Mouse (Mus musculus) MEL (cell line): ENCODE results near the gene Pcmt1. TPM values are rescaled to one million over a fixed set of nuclear protein-coding genes. Genes with fewer than 3 reads are reported as not detected.

Source experiments
- DNase-seq: peaks from one replicate; pipeline ENCODE4 v3.0.0; 2011; ENCODE audit warnings: low read depth, low spot score
- H3K27ac ChIP-seq: 2 replicates; pipeline ENCODE4 v1.5.1; 2012; ENCODE audit warnings: low read depth, mild to moderate bottlenecking, control low read depth, low read length, moderate library complexity; ENCODE audit not compliant: control insufficient read depth
- H3K27me3 ChIP-seq, 2 experiments: fragments of 150-350 bp in 1 of 2; sonication (generic) in 1 of 2; 2 replicates each; pipeline ENCODE4 v1.6.1; 2012; ENCODE audit warnings: low read length in 2 of 2, mild to moderate bottlenecking in 2 of 2, improper control_type of control experiment in 1 of 2, moderate library complexity in 1 of 2; ENCODE audit not compliant: insufficient read depth in 2 of 2, control insufficient read depth in 1 of 2
- H3K36me3 ChIP-seq, 2 experiments: 2 replicates each; pipeline ENCODE4 v1.6.1; 2012 to 2014; ENCODE audit warnings: low read length in 2 of 2, improper control_type of control experiment in 1 of 2, inconsistent platforms in 1 of 2, mild to moderate bottlenecking in 1 of 2; ENCODE audit not compliant: insufficient read depth in 2 of 2, control insufficient read depth in 1 of 2
- H3K4me1 ChIP-seq, 2 experiments: fragments of 150-350 bp in 1 of 2; sonication (generic) in 1 of 2; 2 replicates each; pipeline ENCODE4 v1.6.1; 2012; ENCODE audit warnings: low read length in 2 of 2, improper control_type of control experiment in 1 of 2, mild to moderate bottlenecking in 1 of 2; ENCODE audit not compliant: insufficient read depth in 2 of 2, control insufficient read depth in 1 of 2
- H3K4me3 ChIP-seq, 2 experiments: fragments of 150-350 bp in 1 of 2; sonication (generic) in 1 of 2; 2 replicates each; pipeline ENCODE4 v1.5.1; 2012; ENCODE audit warnings: low read depth in 2 of 2, low read length in 2 of 2, mild to moderate bottlenecking in 2 of 2, moderate library complexity in 2 of 2, control low read depth in 1 of 2, improper control_type of control experiment in 1 of 2; ENCODE audit not compliant: control insufficient read depth in 1 of 2, insufficient read depth in 1 of 2
- H3K79me2 ChIP-seq: 2 replicates; pipeline ENCODE4 v1.6.1; 2012; ENCODE audit warnings: mild to moderate bottlenecking, low read length, moderate library complexity; ENCODE audit not compliant: control insufficient read depth, poor library complexity, insufficient read depth
- H3K9ac ChIP-seq: 2 replicates; pipeline ENCODE4 v1.6.1; 2012; ENCODE audit warnings: low read depth, mild to moderate bottlenecking, control low read depth, low read length, moderate library complexity; ENCODE audit not compliant: control insufficient read depth, poor library complexity, severe bottlenecking
- H3K9me3 ChIP-seq: fragments of 150-350 bp; sonication (generic); replicated peaks from 2 replicates; pipeline ENCODE4 v1.6.1; 2012; ENCODE audit warnings: mild to moderate bottlenecking, low read length, improper control_type of control experiment, moderate library complexity; ENCODE audit not compliant: insufficient read depth
- BHLHE40 ChIP-seq: IDR thresholded peaks from 2 replicates; pipeline ENCODE4 v1.6.1; 2012; ENCODE audit warnings: low read depth, mild to moderate bottlenecking, inconsistent platforms, low read length, improper control_type of control experiment, borderline replicate concordance
- CTCF ChIP-seq, 3 experiments: IDR thresholded peaks in 2 of 3; conservative IDR thresholded peaks in 1 of 3; 2 replicates each; pipeline ENCODE4 v1.5.1; 2011 to 2012; ENCODE audit warnings: low read length in 3 of 3, low read depth in 2 of 3, mild to moderate bottlenecking in 2 of 3, improper control_type of control experiment in 1 of 3, inconsistent platforms in 1 of 3, mixed read lengths in 1 of 3, moderate library complexity in 1 of 3; ENCODE audit not compliant: control insufficient read depth in 1 of 3, insufficient read depth in 1 of 3, poor library complexity in 1 of 3, severe bottlenecking in 1 of 3
- ETS1 ChIP-seq: IDR thresholded peaks from 2 replicates; pipeline ENCODE4 v1.6.1; 2012; ENCODE audit warnings: low read depth, mild to moderate bottlenecking, inconsistent platforms, low read length, improper control_type of control experiment, moderate library complexity
- GABPA ChIP-seq: IDR thresholded peaks from 2 replicates; pipeline ENCODE4 v1.6.1; 2012; ENCODE audit warnings: low read depth, mild to moderate bottlenecking, inconsistent platforms, low read length, improper control_type of control experiment, moderate library complexity
- HCFC1 ChIP-seq: IDR thresholded peaks from 2 replicates; pipeline ENCODE4 v1.6.1; 2012; ENCODE audit warnings: low read depth, mild to moderate bottlenecking, inconsistent platforms, low read length, improper control_type of control experiment, moderate library complexity
- MAFK ChIP-seq: IDR thresholded peaks from 2 replicates; pipeline ENCODE4 v1.6.1; 2011; ENCODE audit warnings: low read depth, mild to moderate bottlenecking, low read length, improper control_type of control experiment, borderline replicate concordance
- MAX ChIP-seq: IDR thresholded peaks from 2 replicates; pipeline ENCODE4 v1.6.1; 2011; ENCODE audit warnings: low read length, improper control_type of control experiment
- MAZ ChIP-seq: IDR thresholded peaks from 2 replicates; pipeline ENCODE4 v1.6.1; 2012; ENCODE audit warnings: low read depth, mild to moderate bottlenecking, inconsistent platforms, low read length, improper control_type of control experiment
- MEF2A ChIP-seq: IDR thresholded peaks from 2 replicates; pipeline ENCODE4 v1.6.1; 2014; ENCODE audit warnings: low read depth, mild to moderate bottlenecking, inconsistent platforms, low read length, improper control_type of control experiment; ENCODE audit not compliant: poor library complexity, insufficient replicate concordance, severe bottlenecking; ENCODE audit errors: extremely low read depth
- MXI1 ChIP-seq: IDR thresholded peaks from 2 replicates; pipeline ENCODE4 v1.6.1; 2011; ENCODE audit warnings: mild to moderate bottlenecking, low read depth, low read length, improper control_type of control experiment
- MYB ChIP-seq: IDR thresholded peaks from 2 replicates; pipeline ENCODE4 v1.6.1; 2011; ENCODE audit warnings: mild to moderate bottlenecking, low read depth, low read length, improper control_type of control experiment
- NELFE ChIP-seq: IDR thresholded peaks from 2 replicates; pipeline ENCODE4 v1.6.1; 2011; ENCODE audit warnings: low read depth, low read length, improper control_type of control experiment
- POLR2A ChIP-seq, 2 experiments: IDR thresholded peaks; 2 replicates each; pipeline ENCODE4 v1.6.1; 2011 to 2012; ENCODE audit warnings: low read length in 2 of 2, mild to moderate bottlenecking in 2 of 2, control low read depth in 1 of 2, improper control_type of control experiment in 1 of 2, low read depth in 1 of 2, moderate library complexity in 1 of 2; ENCODE audit not compliant: control insufficient read depth in 1 of 2, insufficient read depth in 1 of 2, poor library complexity in 1 of 2
- POLR2AphosphoS5 ChIP-seq: IDR thresholded peaks from 2 replicates; pipeline ENCODE4 v1.6.1; 2012; ENCODE audit warnings: low read depth, borderline replicate concordance, mild to moderate bottlenecking, inconsistent platforms, low read length, moderate library complexity, mixed read lengths
- RAD21 ChIP-seq: IDR thresholded peaks from 2 replicates; pipeline ENCODE4 v1.6.1; 2011; ENCODE audit warnings: mild to moderate bottlenecking, low read depth, low read length, improper control_type of control experiment
- RCOR1 ChIP-seq: IDR thresholded peaks from 2 replicates; pipeline ENCODE4 v1.6.1; 2012; ENCODE audit warnings: low read depth, mild to moderate bottlenecking, inconsistent platforms, low read length, improper control_type of control experiment
- SIN3A ChIP-seq: IDR thresholded peaks from 2 replicates; pipeline ENCODE4 v1.6.1; 2012; ENCODE audit warnings: low read length, improper control_type of control experiment, inconsistent platforms
- TBP ChIP-seq: IDR thresholded peaks from 2 replicates; pipeline ENCODE4 v1.8.0; 2011; ENCODE audit warnings: low read depth, low read length, improper control_type of control experiment
- TCF12 ChIP-seq: IDR thresholded peaks from 2 replicates; pipeline ENCODE4 v1.6.1; 2014; ENCODE audit warnings: low read depth, mild to moderate bottlenecking, inconsistent platforms, low read length, improper control_type of control experiment, moderate library complexity
- UBTF ChIP-seq: IDR thresholded peaks from 2 replicates; pipeline ENCODE4 v1.6.1; 2012; ENCODE audit warnings: low read depth, mild to moderate bottlenecking, inconsistent platforms, low read length, improper control_type of control experiment, moderate library complexity, borderline replicate concordance; ENCODE audit not compliant: insufficient read depth
- USF2 ChIP-seq, 2 experiments: IDR thresholded peaks; 2 replicates each; pipeline ENCODE4 v1.6.1; 2011 to 2012; ENCODE audit warnings: improper control_type of control experiment in 2 of 2, low read length in 2 of 2, borderline replicate concordance in 1 of 2, inconsistent platforms in 1 of 2, low read depth in 1 of 2, mild to moderate bottlenecking in 1 of 2; ENCODE audit not compliant: insufficient read depth in 1 of 2
- ZNF384 ChIP-seq: IDR thresholded peaks from 2 replicates; pipeline ENCODE4 v1.6.1; 2012; ENCODE audit warnings: low read depth, mild to moderate bottlenecking, inconsistent platforms, low read length, improper control_type of control experiment
- polyA plus RNA-seq, 2 experiments: library from polyadenylated mRNA; stranded (reverse) in 1 of 2; unstranded in 1 of 2; fragments of >175 nt in 1 of 2; fragments of >200 nt in 1 of 2; gene quantifications; 2 replicates each; pipeline versions ENCODE4 v1.2.1 to v1.2.4; 2012; ENCODE audit warnings: low replicate concordance in 2 of 2, low read depth in 1 of 2; ENCODE audit not compliant: insufficient read length in 2 of 2, insufficient read depth in 1 of 2, missing spikeins in 1 of 2
- total RNA-seq: library from RNA; depleted of rRNA; stranded (reverse); fragments of 300-350 nt; gene quantifications from 2 replicates; pipeline ENCODE4 v1.2.3, GENCODE M21; 2012

Pcmt1 gene
- total and polyA plus RNA-seq, 3 experiments: 90.7 to 121 TPM; not detected in 1

GRCm38 (mm10) chr10:7589592-7590233, 91.2 kb downstream of the Pcmt1 start, which contains the start of gene Lrp11 (continued):
- TF ChIP-seq MYB: no peak
- no peak for TF ChIP-seq ZNF384
- TF ChIP-seq HCFC1: peak; percentile 81
- TF ChIP-seq SIN3A: peak; percentile 96
- no peak for TF ChIP-seq POLR2AphosphoS5
- TF ChIP-seq RCOR1: no peak
- 0 out of 6 replicates have a peak, but pooled peaks of 1 of the 3 experiments have one; percentile 2 for TF ChIP-seq CTCF (IDR thresholded peaks at IDR 0.05 in 2 of 3, conservative IDR thresholded peaks at IDR 0.05 in 1 of 3; ENCODE audit: control insufficient read depth in 1 of 3, insufficient read depth in 1 of 3, low read depth in 2 of 3, low read length in 3 of 3, poor library complexity in 1 of 3, severe bottlenecking in 1 of 3)
- TF ChIP-seq BHLHE40: no peak
- peak; percentile 95 for TF ChIP-seq MXI1
- TF ChIP-seq MAZ: peak; percentile 64; the same call in 1 of the 2 replicates
- TF ChIP-seq MEF2A: no peak

- Histone ChIP-seq H3K36me3 (peaks cover 0 to 2% of the 10 kb centered on the region in 2 experiments; a peak in 1 of 4 replicates), H3K4me3 (no peak overlapping the region), H3K79me2 (no peaks in the 10 kb centered on the region; the same call in 1 of the 2 replicates), H3K27me3 (peaks cover 6 to 9% of the 10 kb centered on the region in 2 experiments), H3K9me3 (no peaks in the 10 kb centered on the region), H3K4me1 (peaks cover 0 to 12% of the 10 kb centered on the region in 2 experiments; a peak in 2 of 4 replicates), H3K9ac (no peak overlapping the region), H3K27ac (no peak overlapping the region)
- TF ChIP-seq UBTF (no peak), TCF12 (no peak), ETS1 (no peak), TBP (no peak), USF2 (IDR thresholded peaks at IDR 0.05; ENCODE audit: borderline replicate concordance in 1 of 2, insufficient read depth in 1 of 2, low read depth in 1 of 2, low read length in 2 of 2) (no peak), BHLHE40 (no peak), SIN3A (no peak), GABPA (no peak), RAD21 (no peak), MAFK (no peak), POLR2A (IDR thresholded peaks at IDR 0.05; ENCODE audit: control insufficient read depth in 1 of 2, insufficient read depth in 1 of 2, low read depth in 1 of 2, low read length in 2 of 2, poor library complexity in 1 of 2) (no peak), NELFE (no peak), MAX (no peak)
- no peak for DNase-seq
Observed at GRCm38 (mm10) chr10:7586771-7587170, 94.2 kb downstream of the Pcmt1 start.
